Mouse (Mus musculus) erythroblast, embryonic 14.5 days (primary cell): Measurements from ENCODE around the gene Atp1b3.
"Not testable (repeated sequence)": the region's sequence is repeated elsewhere in the genome, so short reads cannot be mapped to it uniquely, and the experiment has no call there.

Experiments used
- GATA1 ChIP-seq: IDR thresholded peaks from 2 replicates; pipeline ENCODE4 v1.6.1; 2012; ENCODE audit warnings: low read length, inconsistent platforms, mixed read lengths
- TAL1 ChIP-seq: IDR thresholded peaks from 3 replicates; pipeline ENCODE4 v1.6.1; 2012; ENCODE audit warnings: low read length, inconsistent platforms, mixed read lengths

- TF ChIP-seq GATA1, TAL1: not testable (repeated sequence)
Observed at GRCm38 (mm10) chr9:96399916-96400315, 35.7 kb upstream of the Atp1b3 start.
